17 mouse cellular contexts compared by ENCODE assay signal in the genomic region with DNA sequence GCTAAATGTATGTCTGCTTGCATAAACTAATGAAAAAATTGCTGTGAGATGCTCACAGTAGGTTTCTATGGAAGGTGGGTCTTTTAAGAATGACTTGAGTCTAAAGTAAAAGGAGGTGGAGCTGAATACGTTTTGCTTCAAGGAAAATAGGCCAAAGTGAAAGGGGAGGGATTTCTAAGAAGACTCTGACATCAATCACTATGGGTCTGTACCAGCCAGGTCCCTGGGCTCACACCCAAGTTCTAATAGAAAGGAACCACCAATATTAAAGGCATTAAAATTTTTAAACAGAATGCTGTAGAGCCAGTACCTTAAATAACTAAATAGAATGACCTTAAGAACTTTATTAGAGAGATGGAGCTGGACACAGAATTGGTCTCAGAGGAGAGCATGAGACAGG.
"Had no signal": no experiment of that assay in that cellular context is flagged by ENCODE, and none has a peak within 500 bp of the region (broad histone marks: within the 10 kb centered on the region; RNA-seq: fewer than 3 reads in every experiment).

No protein-coding gene starts in this region.

- H3K36me3 ChIP-seq: lung, embryonic 15.5 days; midbrain, embryonic 13.5 days; midbrain, embryonic 15.5 days; neural tube, embryonic 12.5 days; stomach, embryonic 15.5 days had no signal

- H3K9ac ChIP-seq: lung, embryonic 15.5 days; midbrain, embryonic 13.5 days; midbrain, embryonic 15.5 days; neural tube, embryonic 12.5 days; stomach, embryonic 15.5 days had no signal

- H3K27ac ChIP-seq: lung, embryonic 15.5 days; macrophage; midbrain, embryonic 13.5 days; midbrain, embryonic 15.5 days; neural tube, embryonic 12.5 days; stomach, embryonic 15.5 days; stomach, postnatal 0 days had no signal

- ATAC-seq: lung, postnatal 0 days; midbrain, embryonic 13.5 days; midbrain, embryonic 15.5 days had no signal

- DNase-seq: lung, adult 2 months; lung, postnatal 14 days; lung, postnatal 36 days; right cerebral cortex, postnatal 14 days; thymus, adult 2 months; thymus, postnatal 25 days; thymus, postnatal 4 days had no signal

- H3K9me3 ChIP-seq: lung, embryonic 15.5 days; megakaryocyte, embryonic 14.5 days; midbrain, embryonic 13.5 days; midbrain, embryonic 15.5 days; neural tube, embryonic 12.5 days; stomach, embryonic 15.5 days had no signal

- H3K27me3 ChIP-seq: lung, embryonic 15.5 days; megakaryocyte, embryonic 14.5 days; midbrain, embryonic 13.5 days; midbrain, embryonic 15.5 days; neural tube, embryonic 12.5 days; stomach, embryonic 15.5 days had no signal

- H3K4me2 ChIP-seq: lung, embryonic 15.5 days; midbrain, embryonic 11.5 days; midbrain, embryonic 13.5 days; midbrain, embryonic 15.5 days; neural tube, embryonic 12.5 days; stomach, embryonic 15.5 days had no signal

- H3K4me3 ChIP-seq: lung, embryonic 15.5 days; megakaryocyte, embryonic 14.5 days; midbrain, embryonic 13.5 days; midbrain, embryonic 15.5 days; neural tube, embryonic 12.5 days; stomach, embryonic 15.5 days had no signal

- H3K4me1 ChIP-seq: lung, embryonic 15.5 days; megakaryocyte, embryonic 14.5 days; midbrain, embryonic 13.5 days; midbrain, embryonic 15.5 days; neural tube, embryonic 12.5 days; stomach, embryonic 15.5 days had no signal
